Mouse (Mus musculus) thymus, adult 2 months (tissue): ENCODE data around the gene Mrln.

Experiments used
- CTCF ChIP-seq: fragments of 200-500 bp; IDR thresholded peaks from 2 replicates; pipeline ENCODE4 v1.5.1; 2012; ENCODE audit warnings: mild to moderate bottlenecking, control low read depth, low read length, moderate library complexity, borderline replicate concordance; ENCODE audit not compliant: control insufficient read depth, poor library complexity, insufficient read depth; ENCODE audit errors: extremely low read depth
- POLR2A ChIP-seq: fragments of 200-500 bp; IDR thresholded peaks from 2 replicates; pipeline ENCODE4 v1.6.1; 2012; ENCODE audit warnings: mild to moderate bottlenecking, low read length, control low read depth, moderate library complexity; ENCODE audit not compliant: control insufficient read depth, poor library complexity, insufficient read depth; ENCODE audit errors: extremely low read depth

DNA sequence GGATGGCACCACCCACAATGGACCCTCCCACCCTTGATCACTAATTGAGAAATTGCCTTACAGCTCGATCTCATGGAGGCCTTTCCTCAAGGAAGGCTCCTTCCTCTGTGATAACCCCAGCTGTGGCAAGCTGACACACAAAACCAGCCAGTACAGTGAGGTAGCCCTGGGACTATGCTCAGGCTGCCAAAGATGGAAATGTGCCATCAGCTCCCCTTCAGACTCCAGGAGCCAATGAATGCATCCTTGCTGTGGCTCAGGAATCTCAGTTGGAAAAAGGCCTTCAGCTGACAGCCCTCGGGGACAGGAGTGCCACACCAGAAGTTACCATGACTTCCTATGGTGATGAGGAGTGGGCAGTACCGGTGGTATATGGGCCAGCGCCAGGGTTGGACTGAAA is 50.2 kb downstream of the Mrln start:
- TF ChIP-seq CTCF: no peak
- TF ChIP-seq POLR2A: no peak
